Mouse (Mus musculus) frontal cortex, postnatal 14 days (tissue): ENCODE measurements around the gene Fshr.
"Not testable (repeated sequence)": the region's sequence is repeated elsewhere in the genome, so short reads cannot be mapped to it uniquely, and the experiment has no call there.

Source experiments
- DNase-seq, 2 experiments: peaks; one replicate each; pipeline ENCODE4 v3.0.0; 2022; ENCODE audit warnings: low spot score in 2 of 2

The Fshr gene

DNA sequence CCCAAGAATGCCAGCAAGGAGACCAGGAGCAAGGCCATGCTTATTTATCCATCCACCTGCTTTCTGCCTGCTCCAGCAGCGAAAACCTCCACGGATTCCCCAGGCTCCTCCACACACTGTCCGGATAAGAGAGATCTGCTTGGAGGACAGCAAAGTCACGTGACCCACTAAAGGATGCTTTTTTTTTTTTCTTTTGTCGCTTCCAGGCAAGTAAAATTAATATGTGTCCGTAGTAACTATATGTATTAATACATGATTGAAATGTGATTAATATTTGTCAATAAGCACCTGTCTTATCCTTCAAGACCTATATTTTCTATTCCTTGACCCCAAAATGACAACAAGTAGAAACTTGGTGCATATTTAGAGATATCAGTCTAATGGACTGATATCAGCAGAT is at the start of gene Fshr:
TSS of gene Fshr (minus strand) at position 101 of the 400 bp plus-strand sequence.
- DNase-seq = no peak

DNA sequence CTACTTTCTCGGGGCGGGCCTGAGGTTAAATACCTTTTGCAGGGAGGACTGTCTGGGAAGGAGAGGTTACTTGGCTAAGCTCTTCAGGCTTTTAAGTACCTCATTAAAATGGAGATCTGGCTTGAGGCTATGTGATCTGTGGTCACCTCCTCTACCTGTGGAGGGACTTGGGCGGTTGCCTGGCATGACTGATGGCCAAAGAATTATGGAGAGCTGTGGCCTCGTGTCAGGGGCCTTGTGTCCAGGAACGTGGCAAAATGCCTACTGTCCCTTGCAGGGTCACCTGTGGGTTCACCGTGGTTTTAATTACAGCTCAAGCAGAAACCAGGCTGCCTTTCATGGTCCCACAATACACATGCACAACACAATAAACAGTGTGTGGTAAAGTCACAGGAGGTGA is 1.7 kb upstream of the Fshr start:
- no peak for DNase-seq

DNA sequence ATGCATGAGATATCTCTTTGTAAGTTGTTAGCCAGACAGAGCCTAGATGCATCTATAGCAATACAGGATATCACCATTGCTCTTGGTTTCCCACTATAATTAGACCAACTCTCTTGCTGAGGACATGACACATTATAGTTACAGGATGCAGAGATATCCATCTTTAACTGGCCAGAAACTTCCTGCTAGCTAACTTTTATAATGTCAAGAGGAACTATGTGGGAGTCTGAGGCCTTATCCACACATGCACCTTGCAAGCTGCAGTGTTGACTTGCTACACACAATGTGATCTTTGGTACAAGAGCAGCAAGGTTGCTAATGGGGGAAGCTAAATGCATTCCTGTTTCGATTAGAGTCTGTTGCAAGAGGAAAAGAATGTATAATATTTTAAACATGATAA is 26.9 kb downstream of the Fshr start:
- DNase-seq = no peak

DNA sequence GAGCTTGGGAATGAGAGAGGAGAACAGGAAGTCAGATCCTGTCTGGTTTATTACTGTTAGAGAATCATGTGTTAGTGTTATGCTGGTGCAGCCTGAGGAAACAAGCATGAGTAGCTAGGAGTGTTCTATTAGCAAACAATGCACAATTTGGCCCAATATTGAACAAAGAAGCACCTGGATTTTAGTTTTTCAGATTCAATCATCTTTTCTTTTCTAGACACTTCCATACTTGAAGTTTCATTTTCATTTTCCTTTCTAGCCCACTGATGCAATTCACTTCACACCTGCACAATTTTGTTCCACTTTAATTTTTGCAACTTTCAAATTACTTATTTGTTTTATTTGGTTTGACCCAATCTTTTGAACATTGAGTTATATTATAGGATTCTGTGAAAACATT is 35.7 kb downstream of the Fshr start:
- DNase-seq = no peak

DNA sequence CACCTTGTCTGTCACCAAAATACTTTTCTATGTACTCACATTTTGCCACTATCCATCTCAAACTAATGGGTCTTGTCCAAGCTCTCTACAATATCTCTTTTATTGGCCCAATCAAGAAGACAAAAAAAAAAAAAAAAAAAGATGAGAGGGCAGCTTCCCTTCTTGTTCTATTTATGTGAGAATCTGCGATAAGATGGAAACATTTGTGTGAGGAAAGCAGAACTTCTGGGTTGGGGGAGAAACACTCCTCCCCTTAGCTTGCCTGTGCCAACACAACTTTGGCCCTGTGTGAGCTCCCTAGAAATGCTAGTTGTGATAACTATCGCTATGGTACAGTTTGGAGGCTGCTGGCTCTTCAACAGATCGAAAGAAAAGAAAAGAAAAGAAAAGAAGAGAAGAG is 38.0 kb downstream of the Fshr start:
- DNase-seq = no peak

DNA sequence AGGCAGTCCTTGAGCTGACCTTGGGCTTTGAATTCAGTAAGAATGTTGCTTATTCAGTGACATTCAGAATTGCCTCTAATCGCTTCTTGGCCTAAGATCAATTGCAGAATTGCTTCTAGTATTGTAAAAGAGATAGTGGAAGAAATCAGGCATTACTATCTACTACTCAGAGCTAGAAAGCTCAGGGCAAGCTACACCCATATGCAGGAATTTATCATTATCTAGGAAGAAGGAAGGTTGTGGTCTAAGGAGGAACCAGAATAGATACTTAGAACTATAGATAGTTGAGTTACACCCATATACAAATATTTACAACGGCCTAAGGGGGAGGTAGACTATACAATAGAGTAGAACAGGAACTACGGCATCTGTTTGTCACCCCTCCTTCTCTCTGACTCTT is 41.1 kb downstream of the Fshr start:
- not testable (repeated sequence) for DNase-seq

DNA sequence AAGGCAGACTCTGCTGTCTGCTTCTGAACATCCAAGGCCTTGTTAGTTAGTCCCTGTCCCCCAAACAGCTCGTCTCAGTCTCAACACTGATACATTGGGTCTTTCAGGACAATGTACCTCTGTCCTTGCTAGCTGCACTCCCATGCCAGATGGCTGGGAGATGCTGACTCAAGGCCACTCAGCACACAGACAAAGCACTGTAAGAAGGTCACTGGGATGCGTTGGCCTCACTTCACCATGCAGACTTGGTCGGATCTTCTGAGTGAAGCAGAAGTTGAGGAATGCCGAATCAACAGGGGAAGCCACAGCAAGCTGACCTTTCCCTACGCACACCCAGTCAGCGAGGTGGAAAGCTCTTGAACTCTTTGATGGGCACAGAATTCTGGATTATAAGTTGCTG is 55.7 kb downstream of the Fshr start:
- no peak for DNase-seq

DNA sequence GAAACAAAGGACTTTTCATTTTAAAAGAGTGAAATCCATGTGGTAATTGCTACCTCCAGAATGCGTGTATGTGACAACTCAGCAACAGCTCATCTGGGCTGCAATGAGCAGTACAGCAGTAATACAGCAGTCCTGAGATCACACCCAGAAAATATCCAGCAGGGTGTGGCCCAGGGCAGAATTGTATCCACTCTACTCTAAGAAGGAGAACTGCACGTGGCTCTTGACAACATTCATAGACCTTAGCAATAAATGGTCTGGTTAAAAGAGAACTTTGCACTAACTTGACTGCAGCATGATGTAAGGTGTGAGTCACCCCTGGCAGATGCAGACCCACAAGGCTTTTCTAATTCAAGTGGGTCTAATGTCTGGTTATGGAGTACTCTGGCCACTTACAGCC is 80.5 kb downstream of the Fshr start:
- no peak for DNase-seq

DNA sequence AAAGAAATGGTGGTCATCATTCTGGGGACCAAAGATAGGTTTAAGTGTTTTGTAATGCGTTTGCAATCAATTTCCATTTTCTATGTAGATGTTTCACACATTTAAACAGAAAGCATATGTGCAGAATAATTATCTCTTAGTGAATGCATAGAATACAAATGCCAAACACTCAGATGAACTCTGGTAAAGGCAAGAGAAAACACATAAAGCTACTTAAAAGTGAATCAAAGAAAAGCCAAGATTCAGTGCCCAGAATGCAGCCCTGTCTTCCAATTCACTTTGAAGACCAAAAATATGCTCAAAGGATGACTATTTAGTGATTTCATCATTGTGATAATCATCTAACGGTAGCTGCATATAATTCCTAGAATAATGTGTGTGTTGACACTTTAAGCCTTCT is 81.2 kb downstream of the Fshr start:
- no peak for DNase-seq

DNA sequence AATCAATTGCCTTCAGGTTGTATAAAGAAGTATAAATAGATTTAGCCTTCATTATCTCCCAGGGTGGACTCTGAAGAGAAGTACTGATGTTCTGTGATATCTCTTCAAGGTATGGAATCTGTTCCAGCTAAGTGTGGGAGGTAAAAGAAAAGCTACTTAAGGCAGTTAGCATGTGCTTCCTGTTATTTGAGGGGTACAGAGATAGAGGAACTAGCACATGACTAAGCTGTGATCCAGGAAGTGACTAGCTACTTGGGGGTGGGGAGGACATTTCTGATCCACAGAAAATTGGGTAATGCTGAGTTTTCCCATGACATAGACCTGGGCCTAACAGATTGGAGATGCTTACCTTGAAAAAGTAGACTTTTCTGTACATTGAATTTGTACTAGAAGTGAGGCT is 86.5 kb downstream of the Fshr start:
- no peak for DNase-seq

DNA sequence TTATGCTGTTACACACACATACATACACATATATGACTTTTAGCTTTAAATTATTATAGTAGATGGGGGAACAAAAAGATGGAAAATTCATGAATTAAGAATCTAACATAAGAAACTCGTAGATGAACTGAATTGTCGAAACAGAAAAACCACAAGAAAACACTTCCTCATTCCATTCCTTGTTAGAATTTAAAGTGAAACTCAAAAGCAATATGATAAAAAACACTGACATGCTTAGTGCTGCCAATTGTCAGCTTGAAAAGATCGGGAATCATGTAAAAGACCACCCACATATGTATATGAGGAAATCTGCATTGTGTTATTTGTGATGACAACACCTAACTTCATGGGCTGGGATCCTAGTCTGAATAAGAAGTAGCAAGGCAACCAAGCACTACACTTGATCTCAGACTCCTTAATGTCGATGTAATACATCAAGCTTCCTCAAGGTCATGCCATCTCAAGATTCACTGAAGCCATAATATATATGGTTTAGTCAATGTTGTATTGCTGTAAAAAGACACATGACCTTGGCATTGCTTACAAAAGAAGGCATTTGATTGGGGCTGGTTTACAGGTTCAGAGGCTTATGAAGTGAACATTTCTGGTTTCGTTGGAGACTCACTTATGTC is 99.6 kb downstream of the Fshr start:
- no peak for DNase-seq

DNA sequence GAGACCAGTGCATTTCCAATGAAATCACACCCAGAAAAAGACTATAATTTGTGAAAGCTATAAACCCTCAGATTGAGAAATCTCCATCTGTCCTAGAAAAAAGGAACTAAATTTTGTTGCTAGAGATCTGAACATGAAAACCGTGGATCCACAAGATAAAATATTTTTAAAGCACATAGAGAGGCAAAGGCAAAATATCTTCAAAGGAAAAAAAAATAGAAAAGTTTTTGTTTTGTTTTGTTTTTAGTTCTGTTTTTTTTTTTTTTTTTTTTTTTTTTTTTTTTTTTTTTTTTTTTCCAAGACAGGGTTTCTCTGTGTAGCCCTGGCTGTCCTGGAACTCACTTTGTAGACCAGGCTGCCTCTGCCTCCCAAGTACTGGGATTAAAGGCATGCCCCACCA is 100.7 kb downstream of the Fshr start:
- not testable (repeated sequence) for DNase-seq

DNA sequence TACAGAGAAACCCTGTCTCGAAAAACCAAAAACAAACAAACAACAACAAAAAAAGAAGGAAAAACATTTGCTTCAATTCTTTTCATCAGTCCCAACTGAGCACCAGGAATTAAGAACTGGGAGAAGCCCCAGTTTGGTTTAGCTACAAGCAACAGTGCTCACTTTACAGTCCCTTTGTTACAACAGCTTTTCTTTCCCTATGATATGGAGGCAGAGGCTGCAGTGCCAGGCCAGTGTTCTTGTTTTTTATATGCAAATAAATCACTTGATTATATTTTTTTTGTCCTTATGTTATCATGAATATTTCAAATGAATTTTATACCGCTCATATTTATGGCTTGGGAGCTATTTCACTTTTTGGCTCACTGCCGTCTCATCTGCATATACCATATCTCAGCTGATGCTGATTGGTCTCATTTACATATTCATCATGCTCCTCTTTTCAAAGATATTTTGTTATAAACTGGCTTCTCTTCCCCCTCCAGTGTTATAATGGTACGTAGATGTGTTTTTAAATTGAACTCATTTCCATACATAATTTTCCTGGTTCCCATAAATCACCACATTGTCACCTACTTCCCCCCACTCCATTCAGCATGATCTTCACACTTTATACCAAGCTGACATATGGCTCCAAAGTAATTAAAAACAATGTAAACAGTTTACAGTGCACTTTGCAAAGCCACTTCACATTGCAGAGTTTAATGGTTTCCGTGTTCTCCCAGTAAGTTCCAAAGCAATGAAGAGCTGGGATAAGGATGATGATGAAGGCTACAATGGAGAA is 110.6 kb downstream of the Fshr start:
- DNase-seq = no peak

DNA sequence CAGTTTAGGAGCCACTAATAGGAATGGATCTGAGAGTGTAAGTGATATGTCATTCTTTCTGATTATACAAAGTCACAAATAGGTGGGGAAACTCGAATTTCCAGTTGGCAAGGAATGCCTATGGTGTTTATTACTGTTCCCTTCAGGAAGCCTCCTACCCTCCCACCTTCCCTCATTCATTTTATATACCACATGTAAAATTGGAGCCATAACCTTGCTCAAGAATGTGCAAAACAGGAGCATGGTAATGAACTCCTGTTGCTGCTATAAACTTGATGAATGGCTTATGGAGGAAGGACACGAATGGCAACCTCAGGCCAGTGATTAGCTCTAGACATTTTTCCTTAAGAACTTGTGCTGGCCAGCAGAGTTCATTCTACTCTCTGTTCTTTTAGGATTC is 117.6 kb downstream of the Fshr start:
- DNase-seq = no peak

DNA sequence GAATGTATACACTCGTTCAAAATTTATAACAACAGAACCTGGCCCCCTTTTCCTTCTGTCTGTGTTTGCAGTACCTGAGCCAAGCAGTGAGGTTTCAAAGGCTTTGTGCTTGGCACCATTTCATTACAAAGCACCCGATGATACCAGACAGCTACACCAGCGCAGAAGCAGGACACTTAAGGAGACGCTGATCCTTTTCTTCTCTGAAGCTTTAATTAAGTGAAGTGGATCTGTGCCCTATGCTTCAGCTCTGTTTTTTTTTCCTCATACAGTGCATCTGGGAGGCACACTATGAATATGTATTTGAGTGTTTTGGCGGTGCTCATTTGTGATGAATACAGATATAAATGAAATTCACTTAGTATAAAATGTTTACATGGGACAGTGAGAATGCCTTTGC is 120.8 kb downstream of the Fshr start:
- DNase-seq = no peak

DNA sequence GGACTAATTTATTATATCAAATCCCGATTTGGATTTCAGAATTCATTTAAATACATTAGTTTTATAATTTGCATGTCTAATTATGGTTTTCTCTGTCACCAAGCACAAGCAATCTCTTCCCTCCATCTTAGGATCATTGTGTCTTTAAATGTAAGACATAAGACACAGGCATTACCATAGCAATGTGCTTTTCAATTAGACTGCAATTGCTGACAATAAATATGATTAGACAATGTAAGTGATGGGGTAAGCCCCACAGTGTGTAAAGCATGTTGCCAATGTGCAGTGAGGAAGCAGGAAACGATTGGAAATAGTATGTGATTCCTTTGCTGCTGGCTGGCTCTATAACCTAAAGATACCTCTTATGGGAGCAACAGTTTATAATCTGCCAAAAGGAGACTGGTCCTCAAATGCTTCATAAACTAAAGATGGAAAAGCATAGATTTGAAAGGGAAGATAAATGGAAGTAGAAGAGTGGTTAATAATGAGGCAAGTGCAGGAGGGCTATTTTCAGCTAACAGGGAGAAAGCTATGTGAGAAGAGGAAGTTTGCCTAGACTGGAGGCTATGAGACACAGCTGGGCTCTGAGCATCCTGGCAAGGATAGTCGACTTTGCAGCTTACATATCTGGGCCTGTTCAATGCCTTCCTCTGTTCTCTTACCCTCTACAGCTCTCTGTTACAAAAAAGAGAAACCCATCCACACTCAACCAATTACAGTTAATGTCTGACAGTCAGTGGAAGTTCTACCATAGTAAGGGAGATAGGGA is 136.0 kb downstream of the Fshr start:
- no peak for DNase-seq

DNA sequence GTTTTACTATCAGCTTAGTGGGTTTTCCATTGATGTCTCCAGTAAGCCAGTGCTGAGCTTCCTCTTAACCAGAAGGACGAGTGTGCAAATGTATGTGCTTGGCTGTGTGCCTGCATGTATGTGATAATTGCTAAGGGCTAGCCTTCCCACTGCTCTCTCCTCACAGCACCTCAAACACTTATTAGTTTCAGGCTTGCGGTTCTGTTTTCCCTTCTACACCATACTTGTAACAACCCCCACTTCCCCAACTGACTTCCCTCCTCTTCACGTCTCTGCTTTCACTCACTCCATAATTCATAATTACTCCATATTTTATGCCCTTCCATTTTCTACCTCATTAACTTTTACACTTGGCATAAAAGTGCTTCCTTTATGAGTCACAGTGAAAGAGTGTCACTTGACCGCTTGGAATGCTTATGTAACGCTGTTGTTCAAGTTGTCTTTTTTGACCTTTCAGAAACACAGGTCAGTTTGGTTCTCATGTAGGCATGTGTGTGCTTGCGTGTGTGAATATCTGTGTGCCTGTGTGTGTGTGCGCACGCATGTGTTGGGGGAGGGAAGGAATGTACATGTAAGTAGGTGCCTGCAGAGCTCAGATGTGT is 138.0 kb downstream of the Fshr start:
- DNase-seq = no peak

DNA sequence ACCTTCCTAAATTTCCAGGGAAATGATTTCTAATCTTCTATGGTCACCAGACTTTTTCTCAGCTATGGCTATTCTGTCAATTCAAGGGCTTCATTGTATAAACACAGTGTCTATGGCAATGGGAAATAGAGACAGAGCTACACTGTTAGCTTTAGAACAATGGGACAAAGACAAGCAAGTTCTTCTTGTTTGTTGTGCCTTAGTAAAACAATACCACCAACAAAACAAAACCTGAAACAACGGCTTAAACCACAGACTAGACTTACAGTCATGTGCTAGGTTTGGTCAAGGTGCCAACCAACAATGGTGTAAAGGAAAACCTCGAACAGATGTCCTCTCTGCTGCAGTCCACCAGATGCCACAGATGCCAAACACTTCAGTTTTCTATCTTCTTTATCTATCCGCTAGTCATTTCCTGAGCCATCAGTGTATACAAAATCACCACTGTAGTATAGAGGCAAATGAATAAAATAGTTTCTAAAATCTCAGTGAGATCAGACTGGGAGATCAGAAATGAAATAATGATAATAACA is 149.4 kb downstream of the Fshr start:
- DNase-seq = no peak

DNA sequence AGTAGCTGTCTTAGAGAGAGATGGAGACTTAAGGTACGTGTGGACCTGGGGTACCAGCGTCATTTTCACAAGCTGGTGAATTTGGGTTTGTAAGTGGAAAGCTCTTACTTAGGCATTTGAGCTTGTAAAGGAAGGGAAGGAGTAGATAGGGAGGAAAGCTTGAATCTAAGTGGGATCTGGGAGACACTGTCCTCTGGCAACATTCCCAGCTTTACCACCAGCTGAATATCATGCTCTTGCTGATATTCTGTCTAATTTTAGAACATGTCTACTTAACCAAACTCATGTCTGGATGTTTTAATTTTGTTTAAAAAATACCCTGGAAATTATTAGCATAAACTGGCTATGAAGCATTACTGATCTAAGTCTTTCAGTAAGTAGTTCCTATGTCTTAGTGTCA is 151.4 kb downstream of the Fshr start:
- DNase-seq = no peak

DNA sequence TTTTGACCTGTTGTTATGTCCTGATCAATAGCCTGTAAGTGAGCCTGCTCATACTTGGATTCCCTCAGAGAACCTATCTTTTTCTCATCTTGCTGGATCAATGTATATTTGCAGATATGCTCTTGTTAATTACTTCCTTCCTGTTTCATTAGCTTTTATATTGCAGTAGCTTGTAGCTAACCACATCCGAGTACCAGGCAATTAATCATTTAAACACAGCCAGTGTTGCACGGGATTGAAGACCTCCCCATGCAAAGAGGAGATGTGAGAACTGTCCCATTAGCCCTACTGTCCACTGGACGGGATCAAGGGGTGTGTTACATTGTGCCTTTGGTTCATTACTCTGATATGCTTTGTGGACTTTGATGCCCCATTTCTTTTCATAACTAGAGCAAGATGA is 154.5 kb downstream of the Fshr start:
- no peak for DNase-seq

DNA sequence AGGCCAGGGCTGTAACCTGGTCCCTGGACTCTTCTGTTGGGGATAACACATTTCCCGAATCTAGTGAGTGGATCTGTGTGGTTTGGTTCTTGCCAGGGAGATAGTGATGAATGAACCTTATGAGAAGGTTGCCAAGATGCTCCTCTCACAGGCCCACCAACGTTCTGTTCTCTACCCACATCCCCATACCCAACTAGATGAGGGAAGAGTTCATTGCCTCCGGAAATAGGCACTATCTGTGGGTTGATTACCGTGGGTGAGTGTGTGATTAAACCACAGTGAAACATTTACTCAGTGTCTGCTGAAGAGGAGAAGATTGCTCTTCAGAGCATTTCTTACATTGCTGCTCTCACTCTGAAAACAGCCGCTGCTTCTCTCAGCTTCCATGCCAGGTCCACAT is 163.8 kb downstream of the Fshr start:
- DNase-seq = no peak

DNA sequence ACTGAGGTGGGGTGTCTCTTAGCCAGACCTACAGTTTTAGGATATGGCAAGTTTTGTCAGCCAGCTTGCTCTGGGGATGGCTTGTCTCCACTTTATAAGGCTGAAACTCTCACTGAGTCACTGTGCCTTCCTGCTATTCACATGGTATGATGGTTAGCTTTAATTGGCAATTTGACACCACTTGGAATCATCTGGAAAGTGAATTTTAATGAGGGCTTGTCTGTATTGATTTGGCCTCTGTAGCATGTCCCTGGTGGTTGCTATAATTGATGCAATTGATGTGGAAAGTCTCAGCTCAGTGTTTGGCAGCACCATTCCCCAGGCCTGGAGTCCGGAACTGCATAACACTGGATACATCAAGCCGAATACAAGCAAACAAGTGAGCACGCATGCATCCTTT is 164.4 kb downstream of the Fshr start:
- no peak for DNase-seq
